Mouse (Mus musculus) T-helper 2 cell (primary cell): ENCODE results near the gene Armh1.

Source experiments
- in situ Hi-C: fragments of 300-600 bp; cut with MboI, MseI; formaldehyde crosslinking; loops from one replicate; pipeline ENCODE4 v1.15.1; 2025; ENCODE audit warnings: high pct_unique_total_duplicates

Gene Armh1

GRCm38 (mm10) chr4:117251801-117252316 lies at the start of gene Armh1, which contains the start of gene Tmem53:
TSS of gene Armh1 (minus strand) at chr4:117252125.
TSS of gene Tmem53 (plus strand) at chr4:117251951.
- in situ Hi-C loops: no loop called here

- in situ Hi-C loops: no loop called here
These were observed 48.0 kb upstream of the Armh1 start for GRCm38 (mm10) chr4:117299921-117300320.

GRCm38 (mm10) chr4:117297819-117298218 lies 45.9 kb upstream of the Armh1 start:
- in situ Hi-C loops: no loop called here

GRCm38 (mm10) chr4:117296849-117297593 lies 45.1 kb upstream of the Armh1 start:
- in situ Hi-C loops: no loop called here

- in situ Hi-C loops: no loop called here
These were observed 39.8 kb upstream of the Armh1 start for GRCm38 (mm10) chr4:117291696-117292095.

- in situ Hi-C loops: no loop called here
These were observed 37.2 kb upstream of the Armh1 start for GRCm38 (mm10) chr4:117288927-117289801.

- in situ Hi-C loops: no loop called here
These were observed 36.5 kb upstream of the Armh1 start for GRCm38 (mm10) chr4:117288277-117288926.

- in situ Hi-C loops: no loop called here
These were observed 32.4 kb upstream of the Armh1 start for GRCm38 (mm10) chr4:117284363-117284762.

GRCm38 (mm10) chr4:117283271-117284191 lies 31.6 kb upstream of the Armh1 start:
- in situ Hi-C loops: no loop called here

GRCm38 (mm10) chr4:117281090-117281845 lies 29.3 kb upstream of the Armh1 start:
- in situ Hi-C loops: no loop called here

- in situ Hi-C loops: no loop called here
These were observed 28.5 kb upstream of the Armh1 start for GRCm38 (mm10) chr4:117280397-117280930.

- in situ Hi-C loops: no loop called here
These were observed 27.3 kb upstream of the Armh1 start for GRCm38 (mm10) chr4:117279253-117279642.

GRCm38 (mm10) chr4:117278381-117279252 lies 26.7 kb upstream of the Armh1 start:
- in situ Hi-C loops: no loop called here

GRCm38 (mm10) chr4:117277687-117278086 lies 25.8 kb upstream of the Armh1 start:
- in situ Hi-C loops: no loop called here

- in situ Hi-C loops: no loop called here
These were observed 25.1 kb upstream of the Armh1 start for GRCm38 (mm10) chr4:117277021-117277420.

GRCm38 (mm10) chr4:117276281-117276711 lies 24.4 kb upstream of the Armh1 start:
- in situ Hi-C loops: no loop called here

GRCm38 (mm10) chr4:117274720-117275119 lies 22.8 kb upstream of the Armh1 start:
- in situ Hi-C loops: no loop called here

GRCm38 (mm10) chr4:117272459-117272858 lies 20.5 kb upstream of the Armh1 start:
- in situ Hi-C loops: no loop called here

GRCm38 (mm10) chr4:117270278-117270677 lies 18.4 kb upstream of the Armh1 start:
- in situ Hi-C loops: no loop called here
